Mouse (Mus musculus) right cerebral cortex, postnatal 25 days (tissue): ENCODE measurements at regions not wholly inside any gene's neighbourhood (a gene's known extent, or its start where the extent isn't known, plus 50 kb on each side); places are given as distances from the start of the nearest gene placed in this dataset.

Source experiments
- DNase-seq: peaks from one replicate; pipeline ENCODE4 v3.0.0; 2022

GRCm38 (mm10) chr3:137795754-137796315 is 68.5 kb upstream of the H2afz start:
- DNase-seq, result no peak

DNA sequence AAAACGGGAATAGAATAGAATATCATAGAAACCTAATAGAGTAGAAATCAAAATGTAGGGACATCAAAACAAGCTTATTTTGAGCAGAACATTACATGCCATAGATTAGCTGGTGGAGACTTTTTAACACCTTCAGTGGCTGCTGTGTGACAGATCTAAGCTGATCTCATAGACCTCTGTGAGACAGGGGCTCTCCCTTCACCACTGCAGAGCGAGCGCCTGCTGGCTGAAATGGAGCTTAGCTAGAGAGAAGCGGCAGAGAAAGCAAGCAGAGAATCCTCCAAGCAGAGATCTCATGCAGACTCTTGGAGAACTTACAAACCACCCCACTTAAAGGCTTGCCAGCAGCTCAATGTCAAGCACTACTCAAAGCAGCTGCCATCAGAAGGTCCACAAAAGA is 65.5 kb upstream of the H2afz start:
- no peak for DNase-seq

GRCm38 (mm10) chr3:137801402-137802020 is 62.8 kb upstream of the H2afz start:
- no peak for DNase-seq

DNA sequence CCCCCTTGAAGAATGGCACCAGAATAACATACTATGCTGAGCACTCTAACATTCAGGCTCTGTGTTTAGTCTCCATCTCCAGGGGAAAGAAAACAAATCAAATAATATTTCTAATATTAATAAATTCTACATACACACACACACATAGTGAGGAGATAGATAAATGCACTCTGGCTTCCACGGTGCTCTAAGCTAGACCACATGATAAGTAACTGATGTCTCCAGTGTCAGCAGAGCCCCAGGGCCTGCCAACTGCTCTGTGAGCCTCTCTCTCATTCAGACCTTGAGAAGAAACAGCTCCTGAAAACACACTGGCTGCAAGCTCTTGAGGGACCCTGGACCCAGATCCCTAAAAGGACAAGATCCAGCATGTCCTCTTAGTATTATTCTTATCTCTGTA is 56.9 kb upstream of the H2afz start:
- no peak for DNase-seq

DNA sequence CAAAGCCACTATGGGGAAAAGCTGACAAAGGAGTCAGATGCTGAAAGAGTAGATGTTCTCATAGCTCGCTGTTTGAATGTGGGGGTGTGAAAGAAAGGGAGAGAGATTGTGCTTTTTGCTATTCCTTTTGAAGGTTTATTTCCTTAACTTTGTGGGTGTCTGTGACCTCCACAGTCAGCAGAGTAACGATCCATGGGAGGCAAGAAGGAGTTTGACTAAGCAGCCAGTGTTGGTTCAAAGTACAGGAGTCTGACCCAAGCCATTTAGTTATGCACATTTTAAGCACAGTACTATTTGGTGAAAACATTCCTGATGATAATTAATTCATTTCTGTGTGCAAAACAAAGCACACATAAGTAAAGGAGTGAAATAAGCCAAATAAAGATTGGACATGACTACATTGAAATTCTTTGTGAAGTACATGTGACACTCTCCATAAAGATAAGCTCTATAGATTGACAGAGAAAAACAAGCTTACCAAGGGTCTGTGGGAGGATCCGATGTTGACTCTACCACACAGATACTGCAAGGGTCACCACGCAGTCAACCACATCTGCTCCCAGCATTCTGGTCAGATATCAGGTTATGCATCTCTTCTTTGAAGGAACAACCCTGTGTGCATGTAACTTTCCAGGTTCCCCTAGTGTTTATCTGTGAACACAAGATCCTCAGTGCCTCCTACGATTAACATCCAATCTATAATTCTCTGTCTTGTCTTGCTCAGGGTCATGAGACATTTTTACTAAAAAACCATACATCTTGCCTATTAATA is 56.2 kb upstream of the H2afz start:
- no peak for DNase-seq

GRCm38 (mm10) chr3:137810123-137810522 is 54.2 kb upstream of the H2afz start:
- no peak for DNase-seq
